Mouse (Mus musculus): ENCODE data around the gene Fignl1. TPM values are rescaled to one million over a fixed set of nuclear protein-coding genes. Genes with fewer than 3 reads are reported as not detected.

Gene Fignl1
- polyA plus RNA-seq, 1 experiment from 2014 or later, result 76.3 TPM

- WGBS, result 89% methylated on average over 4 of the region's 4 CpGs
- no peak for ATAC-seq (ENCODE audit: low FRiP score)
- Histone ChIP-seq H3K9ac (no peak overlapping the region), H3K36me3 (replicated peaks) (no peaks in the 10 kb centered on the region), H3K4me3 (replicated peaks) (no peak overlapping the region), H3K27ac (no peak overlapping the region), H3K4me1 (peaks cover 14% of the 10 kb centered on the region), H3K27me3 (peaks cover 11% of the 10 kb centered on the region), H3K4me2 (no peak overlapping the region), H3K9me3 (no peaks in the 10 kb centered on the region)
These were observed 32.8 kb upstream of the Fignl1 start for GRCm38 (mm10) chr11:11841590-11841989.

DNA sequence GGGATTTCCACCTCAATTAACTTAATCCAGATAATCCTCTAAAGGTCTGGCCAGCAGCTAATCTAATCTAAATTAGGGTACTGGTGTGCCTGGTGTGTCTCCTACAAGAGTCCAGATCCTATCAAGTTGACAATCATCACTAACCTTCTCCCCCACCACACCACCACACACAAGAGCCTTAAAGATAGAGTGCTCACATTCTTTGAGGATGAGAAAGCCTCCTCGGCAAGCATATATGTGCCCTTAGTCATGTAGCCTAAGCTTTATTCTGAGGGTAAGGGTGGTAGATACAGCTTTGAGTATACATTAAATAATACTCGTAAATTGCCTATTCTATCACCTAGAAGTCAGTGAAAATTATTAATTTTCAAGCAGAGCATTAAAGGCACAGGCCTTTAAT, 32.0 kb upstream of the Fignl1 start:
- H3K9ac ChIP-seq, result no peak overlapping the region
- no peak overlapping the region for H3K4me3 ChIP-seq (replicated peaks)
- H3K27ac ChIP-seq, result no peak overlapping the region
- no peaks in the 10 kb centered on the region for H3K9me3 ChIP-seq
- H3K4me1 ChIP-seq, result peaks cover 20% of the 10 kb centered on the region
- WGBS, result 57% methylated on average over 2 of the region's 2 CpGs
- H3K36me3 ChIP-seq (replicated peaks), result no peaks in the 10 kb centered on the region
- no peak for ATAC-seq (ENCODE audit: low FRiP score)
- H3K4me2 ChIP-seq, result no peak overlapping the region
- peaks cover 14% of the 10 kb centered on the region for H3K27me3 ChIP-seq

DNA sequence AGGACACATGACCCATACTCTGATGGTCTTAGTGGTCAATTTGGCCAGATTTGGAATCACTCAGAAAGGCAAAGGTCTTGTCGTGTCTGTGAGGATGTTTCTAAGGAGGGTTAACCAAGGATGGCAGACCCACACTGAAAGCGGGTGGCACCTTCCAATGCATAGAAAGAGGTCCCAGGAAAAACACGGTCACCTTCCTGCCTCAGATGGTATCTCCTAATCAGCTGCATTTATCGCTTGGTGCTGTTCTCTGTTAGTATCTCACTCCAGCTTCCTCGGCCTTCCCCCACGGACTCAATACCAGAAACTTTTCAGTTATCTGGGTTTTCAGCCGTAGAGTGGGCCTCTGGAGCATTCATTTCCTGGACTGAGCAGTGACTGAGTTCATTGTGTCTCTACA, 31.1 kb upstream of the Fignl1 start:
- Histone ChIP-seq H3K27me3 (peaks cover 17% of the 10 kb centered on the region), H3K4me2 (no peak overlapping the region), H3K36me3 (replicated peaks) (no peaks in the 10 kb centered on the region), H3K27ac (no peak overlapping the region), H3K9me3 (no peaks in the 10 kb centered on the region), H3K4me1 (peaks cover 16% of the 10 kb centered on the region), H3K9ac (no peak overlapping the region), H3K4me3 (replicated peaks) (no peak overlapping the region)
- no peak for ATAC-seq (ENCODE audit: low FRiP score)
- WGBS, result 90% methylated on average over 7 of the region's 7 CpGs

GRCm38 (mm10) chr11:11837384-11837783, 28.6 kb upstream of the Fignl1 start:
- whole genome bisulfite sequencing, result 87% methylated on average over 5 of the region's 5 CpGs
- no peak overlapping the region for H3K9ac ChIP-seq
- ATAC-seq (ENCODE audit: low FRiP score), result no peak
- no peak overlapping the region for H3K27ac ChIP-seq
- H3K36me3 ChIP-seq (replicated peaks), result no peaks in the 10 kb centered on the region
- peaks cover 23% of the 10 kb centered on the region for H3K27me3 ChIP-seq
- H3K4me1 ChIP-seq, result peaks cover 18% of the 10 kb centered on the region
- no peak overlapping the region for H3K4me3 ChIP-seq (replicated peaks)
- H3K9me3 ChIP-seq, result no peaks in the 10 kb centered on the region
- H3K4me2 ChIP-seq, result no peak overlapping the region

DNA sequence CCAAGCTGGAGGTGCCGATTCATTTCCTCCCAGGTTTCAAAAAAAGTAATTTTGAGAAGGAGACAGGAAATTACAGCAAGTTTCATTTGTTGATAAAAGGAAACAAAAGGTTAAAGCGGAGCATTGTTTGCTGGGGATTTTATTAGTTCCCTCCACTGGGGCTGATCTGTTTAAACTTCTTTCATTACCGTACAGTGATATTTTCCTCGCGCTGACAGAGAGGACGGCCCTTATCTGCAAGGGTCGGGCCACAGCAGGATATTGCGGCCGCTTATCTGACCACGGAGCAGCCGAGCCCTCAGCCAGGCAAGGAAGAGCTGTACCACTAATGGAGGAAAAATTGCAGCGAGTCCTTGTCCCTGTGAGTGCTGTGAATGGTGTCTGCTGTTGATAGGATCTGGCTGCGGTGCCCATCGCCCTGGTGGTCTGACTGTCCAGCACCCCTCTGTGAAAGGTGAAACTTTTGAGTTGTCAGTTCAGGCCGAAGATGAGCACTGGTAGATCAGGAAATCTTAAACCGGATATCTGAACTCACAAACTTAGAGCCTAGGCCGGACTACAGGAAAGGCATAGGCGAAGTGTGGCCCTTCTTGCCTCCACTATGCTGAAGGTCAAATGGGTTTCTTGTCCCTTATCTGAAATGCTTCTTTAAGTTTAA, 28.1 kb upstream of the Fignl1 start:
- H3K27ac ChIP-seq, result no peak overlapping the region
- no peak overlapping the region for H3K4me2 ChIP-seq
- H3K36me3 ChIP-seq (replicated peaks), result no peaks in the 10 kb centered on the region
- H3K27me3 ChIP-seq, result peaks cover 29% of the 10 kb centered on the region
- H3K4me3 ChIP-seq (replicated peaks), result no peak overlapping the region
- peak; percentile 35; the same call in 1 of the 2 replicates for ATAC-seq (ENCODE audit: low FRiP score)
- H3K9ac ChIP-seq, result no peak overlapping the region
- no peaks in the 10 kb centered on the region for H3K9me3 ChIP-seq
- WGBS, result 54% methylated on average over 18 of the region's 18 CpGs
- peaks cover 23% of the 10 kb centered on the region for H3K4me1 ChIP-seq

GRCm38 (mm10) chr11:11836262-11836661, 27.5 kb upstream of the Fignl1 start:
- no peak for ATAC-seq (ENCODE audit: low FRiP score)
- H3K4me3 ChIP-seq (replicated peaks), result no peak overlapping the region
- peaks cover 27% of the 10 kb centered on the region for H3K4me1 ChIP-seq
- no peak overlapping the region for H3K4me2 ChIP-seq
- no peak overlapping the region for H3K27ac ChIP-seq
- no peaks in the 10 kb centered on the region for H3K9me3 ChIP-seq
- H3K9ac ChIP-seq, result no peak overlapping the region
- peaks cover 29% of the 10 kb centered on the region for H3K27me3 ChIP-seq
- 40% methylated on average over 8 of the region's 8 CpGs for WGBS
- no peaks in the 10 kb centered on the region for H3K36me3 ChIP-seq (replicated peaks)

DNA sequence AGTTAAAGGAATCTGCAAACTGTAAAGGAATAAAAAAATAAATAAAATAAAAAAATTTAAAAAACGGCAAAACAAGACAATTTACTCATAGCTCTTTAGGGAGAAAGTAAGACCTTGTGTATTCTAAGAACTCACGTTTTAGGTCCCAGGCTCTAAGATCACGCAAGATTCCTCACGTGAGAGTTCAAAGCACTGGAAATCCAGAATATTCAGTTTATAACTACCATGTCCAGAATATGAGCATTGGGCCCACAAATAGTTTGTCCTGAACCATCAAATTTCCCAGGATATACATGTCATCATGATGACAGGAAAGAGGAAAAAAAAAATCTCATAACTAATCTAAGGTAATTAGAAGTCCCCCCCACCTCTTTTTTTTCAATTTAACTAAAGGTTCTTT, 27.0 kb upstream of the Fignl1 start:
- WGBS, result 84% methylated on average over 4 of the region's 4 CpGs
- Histone ChIP-seq H3K27me3 (peaks cover 29% of the 10 kb centered on the region), H3K36me3 (replicated peaks) (no peaks in the 10 kb centered on the region), H3K9me3 (no peaks in the 10 kb centered on the region), H3K9ac (no peak overlapping the region), H3K4me1 (peaks cover 31% of the 10 kb centered on the region), H3K27ac (no peak overlapping the region), H3K4me3 (replicated peaks) (no peak overlapping the region), H3K4me2 (no peak overlapping the region)
- ATAC-seq (ENCODE audit: low FRiP score), result no peak

DNA sequence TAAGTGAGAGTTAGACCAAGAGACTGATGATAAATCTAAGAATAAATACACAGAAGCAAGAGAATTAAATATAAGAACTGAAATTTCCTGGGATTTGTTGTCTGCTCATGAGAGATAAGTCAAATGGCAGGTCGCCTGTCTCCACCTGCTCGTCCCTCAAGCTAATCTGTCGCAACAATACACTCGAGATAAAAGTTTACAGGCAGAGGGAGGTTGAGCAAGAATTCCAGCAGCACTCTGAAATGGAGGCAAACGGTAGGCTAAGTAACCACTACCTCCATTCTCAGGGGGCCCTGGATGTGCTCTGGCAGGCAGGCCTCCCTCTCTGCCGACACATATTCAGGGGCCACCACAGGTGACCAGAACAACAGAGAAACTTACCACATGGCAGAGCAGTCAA, 26.6 kb upstream of the Fignl1 start:
- no peaks in the 10 kb centered on the region for H3K9me3 ChIP-seq
- H3K4me3 ChIP-seq (replicated peaks), result no peak overlapping the region
- H3K36me3 ChIP-seq (replicated peaks), result no peaks in the 10 kb centered on the region
- H3K27me3 ChIP-seq, result peaks cover 29% of the 10 kb centered on the region
- ATAC-seq (ENCODE audit: low FRiP score), result no peak
- 36% methylated on average over 6 of the region's 6 CpGs for WGBS
- no peak overlapping the region for H3K27ac ChIP-seq
- peaks cover 33% of the 10 kb centered on the region for H3K4me1 ChIP-seq
- no peak overlapping the region for H3K4me2 ChIP-seq
- no peak overlapping the region for H3K9ac ChIP-seq

GRCm38 (mm10) chr11:11833100-11833499, 24.3 kb upstream of the Fignl1 start:
- WGBS, result 36% methylated on average over 8 of the region's 8 CpGs
- Histone ChIP-seq H3K9me3 (no peaks in the 10 kb centered on the region), H3K27ac (no peak overlapping the region), H3K4me3 (replicated peaks) (no peak overlapping the region), H3K9ac (no peak overlapping the region), H3K4me2 (no peak overlapping the region), H3K27me3 (peaks cover 27% of the 10 kb centered on the region), H3K36me3 (replicated peaks) (no peaks in the 10 kb centered on the region), H3K4me1 (peaks cover 56% of the 10 kb centered on the region)
- ATAC-seq (ENCODE audit: low FRiP score), result no peak

- peak overlapping the region; percentile 50; the same call in 1 of the 2 replicates for H3K27ac ChIP-seq
- H3K4me2 ChIP-seq, result no peak overlapping the region
- peaks cover 25% of the 10 kb centered on the region for H3K27me3 ChIP-seq
- 37% methylated on average over 6 of the region's 6 CpGs for WGBS
- H3K9ac ChIP-seq, result no peak overlapping the region
- H3K9me3 ChIP-seq, result no peaks in the 10 kb centered on the region
- H3K36me3 ChIP-seq (replicated peaks), result no peaks in the 10 kb centered on the region
- H3K4me1 ChIP-seq, result peaks cover 57% of the 10 kb centered on the region
- H3K4me3 ChIP-seq (replicated peaks), result no peak overlapping the region
- no peak for ATAC-seq (ENCODE audit: low FRiP score)
These were observed 24.0 kb upstream of the Fignl1 start for GRCm38 (mm10) chr11:11832755-11833084.

- ATAC-seq (ENCODE audit: low FRiP score), result no peak
- H3K4me1 ChIP-seq, result peaks cover 60% of the 10 kb centered on the region
- no peak overlapping the region for H3K9ac ChIP-seq
- H3K9me3 ChIP-seq, result no peaks in the 10 kb centered on the region
- 8% methylated on average over 6 of the region's 6 CpGs for WGBS
- peaks cover 22% of the 10 kb centered on the region for H3K27me3 ChIP-seq
- no peak overlapping the region for H3K4me3 ChIP-seq (replicated peaks)
- H3K27ac ChIP-seq, result peak overlapping the region; percentile 50
- no peak overlapping the region for H3K4me2 ChIP-seq
- H3K36me3 ChIP-seq (replicated peaks), result no peaks in the 10 kb centered on the region
These were observed 23.4 kb upstream of the Fignl1 start for GRCm38 (mm10) chr11:11831940-11832754.

DNA sequence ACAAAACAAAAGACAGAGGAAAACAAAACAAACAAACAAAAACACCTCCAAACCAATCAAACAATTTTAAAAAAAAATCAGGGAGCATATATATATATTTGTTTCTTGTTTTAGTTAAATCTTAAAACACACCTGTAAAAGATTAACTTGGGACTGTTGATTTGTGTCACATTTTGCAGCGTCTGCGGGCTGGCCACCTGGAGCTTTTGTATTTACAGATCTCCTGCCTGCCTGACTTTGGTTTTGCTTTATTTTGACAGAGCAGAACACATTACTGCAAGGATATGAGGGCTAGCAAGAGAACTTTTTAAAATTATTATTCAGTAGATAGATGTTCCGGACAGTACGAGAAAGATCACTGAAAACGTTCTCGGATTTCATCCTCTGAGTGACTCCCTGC, 22.8 kb upstream of the Fignl1 start:
- no peaks in the 10 kb centered on the region for H3K9me3 ChIP-seq
- 0 out of 2 replicates have a peak overlapping the region, but pooled peaks have one; percentile 47 for H3K27ac ChIP-seq
- no peak overlapping the region for H3K4me2 ChIP-seq
- 22% methylated on average over 6 of the region's 6 CpGs for WGBS
- H3K27me3 ChIP-seq, result peaks cover 18% of the 10 kb centered on the region
- no peak for ATAC-seq (ENCODE audit: low FRiP score)
- no peak overlapping the region for H3K9ac ChIP-seq
- H3K36me3 ChIP-seq (replicated peaks), result no peaks in the 10 kb centered on the region
- no peak overlapping the region for H3K4me3 ChIP-seq (replicated peaks)
- peaks cover 62% of the 10 kb centered on the region for H3K4me1 ChIP-seq
